ENCODE assay signal across 8 mouse cellular contexts in genomic region chr16:33934701-33935406, GRCm38 (mm10). TPM values are rescaled to one million over a fixed set of nuclear protein-coding genes. Genes with fewer than 3 reads are reported as not detected.
DNase-seq lines count a peak whose midpoint lies in the region; ATAC-seq and TF ChIP-seq lines count a peak whose summit lies in the region.

No protein-coding gene starts in this region.

- H3K4me3 ChIP-seq in liver, adult 2 months (ENCODE audit: insufficient read depth, low read depth, low read length), result no peak overlapping the region
- no peak overlapping the region for H3K4me3 ChIP-seq in liver, embryonic 12.5 days
- H3K4me3 ChIP-seq in forebrain, embryonic 15.5 days, result no peak overlapping the region
- no peak overlapping the region for H3K4me3 ChIP-seq in intestine, postnatal 0 days (ENCODE audit: low read depth, low read length)
- no peak overlapping the region for H3K4me3 ChIP-seq in limb, embryonic 13.5 days
- H3K4me3 ChIP-seq in stomach, embryonic 16.5 days (replicated peaks; ENCODE audit: low read length), result no peak overlapping the region

- H3K9ac ChIP-seq in liver, adult 2 months (ENCODE audit: low read depth, low read length), result 0 out of 2 replicates have a peak overlapping the region, but pooled peaks have one; percentile 46
- H3K9ac ChIP-seq in liver, embryonic 12.5 days, result no peak overlapping the region
- no peak overlapping the region for H3K9ac ChIP-seq in forebrain, embryonic 15.5 days (replicated peaks)
- H3K9ac ChIP-seq in intestine, postnatal 0 days (ENCODE audit: low read depth, low read length), result no peak overlapping the region
- 0 out of 2 replicates have a peak overlapping the region, but pooled peaks have one; percentile 15 for H3K9ac ChIP-seq in limb, embryonic 13.5 days
- peak overlapping the region; percentile 37; the same call in 1 of the 2 replicates for H3K9ac ChIP-seq in stomach, embryonic 16.5 days (ENCODE audit: low read length)

- peaks cover 7% of the 10 kb centered on the region; the same call in 1 of the 2 replicates for H3K79me2 ChIP-seq in liver, adult 2 months (ENCODE audit: control insufficient read depth, insufficient read depth, low read length)

- peak overlapping the region; percentile 44; the same call in 1 of the 2 replicates for H3K27ac ChIP-seq in liver, adult 2 months (replicated peaks; ENCODE audit: insufficient read depth, low read depth, low read length)
- no peak overlapping the region; the same call in 1 of the 2 replicates for H3K27ac ChIP-seq in liver, embryonic 12.5 days
- H3K27ac ChIP-seq in forebrain, embryonic 15.5 days (replicated peaks), result peak overlapping the region; percentile 77
- H3K27ac ChIP-seq in intestine, postnatal 0 days (ENCODE audit: low read depth, low read length), result peak overlapping the region; percentile 54; the same call in 1 of the 2 replicates
- peak overlapping the region; percentile 88 for H3K27ac ChIP-seq in limb, embryonic 13.5 days
- H3K27ac ChIP-seq in stomach, embryonic 16.5 days (ENCODE audit: low read length), result peak overlapping the region; percentile 75

- no peaks in the 10 kb centered on the region for H3K9me3 ChIP-seq in liver, embryonic 12.5 days (replicated peaks)
- H3K9me3 ChIP-seq in forebrain, embryonic 15.5 days, result no peaks in the 10 kb centered on the region
- no peaks in the 10 kb centered on the region for H3K9me3 ChIP-seq in intestine, postnatal 0 days (ENCODE audit: control insufficient read depth)
- H3K9me3 ChIP-seq in limb, embryonic 13.5 days, result no peaks in the 10 kb centered on the region
- no peaks in the 10 kb centered on the region for H3K9me3 ChIP-seq in stomach, embryonic 16.5 days (replicated peaks; ENCODE audit: control insufficient read depth, low read length)

- peak; percentile 52 for DNase-seq in liver, adult 2 months (ENCODE audit: extremely low read depth, low read depth, low spot score)
- no peak for DNase-seq in adrenal gland, postnatal 25 days
- DNase-seq in c-Kit-positive CD71-positive TER-119-positive erythroid progenitor cells, embryonic 14.5 days (ENCODE audit: low spot score), result no peak

- WGBS in liver, adult 2 months, result 22% methylated on average over 5 of the region's 5 CpGs
- WGBS in liver, embryonic 12.5 days (ENCODE audit: insufficient replicate concordance), result 48% methylated on average over 5 of the region's 5 CpGs
- 28% methylated on average over 5 of the region's 5 CpGs for WGBS in forebrain, embryonic 15.5 days
- WGBS in intestine, postnatal 0 days, result 46% methylated on average over 5 of the region's 5 CpGs
- 46% methylated on average over 5 of the region's 5 CpGs for WGBS in limb, embryonic 13.5 days
- WGBS in stomach, embryonic 16.5 days, result 51% methylated on average over 5 of the region's 5 CpGs

- no peaks in the 10 kb centered on the region for H3K27me3 ChIP-seq in liver, adult 2 months (ENCODE audit: control insufficient read depth, insufficient read depth, low read length)
- H3K27me3 ChIP-seq in liver, embryonic 12.5 days (replicated peaks), result peaks cover 2% of the 10 kb centered on the region; the same call in 1 of the 2 replicates
- no peaks in the 10 kb centered on the region; the same call in 1 of the 2 replicates for H3K27me3 ChIP-seq in forebrain, embryonic 15.5 days
- H3K27me3 ChIP-seq in intestine, postnatal 0 days (replicated peaks; ENCODE audit: control insufficient read depth, insufficient read depth, low read length), result no peaks in the 10 kb centered on the region
- H3K27me3 ChIP-seq in limb, embryonic 13.5 days, result no peaks in the 10 kb centered on the region
- H3K27me3 ChIP-seq in stomach, embryonic 16.5 days (ENCODE audit: control insufficient read depth, insufficient read depth, low read length), result no peaks in the 10 kb centered on the region

- ATAC-seq in liver, embryonic 12.5 days, result no peak
- ATAC-seq in forebrain, embryonic 15.5 days (replicated peaks), result peak; percentile 88
- ATAC-seq in intestine, postnatal 0 days, result no peak
- peak; percentile 46; the same call in 1 of the 2 replicates for ATAC-seq in limb, embryonic 13.5 days (ENCODE audit: low FRiP score, low read depth)
- no peak; the same call in 1 of the 2 replicates for ATAC-seq in stomach, embryonic 16.5 days (ENCODE audit: insufficient read depth, low FRiP score)

- H3K4me2 ChIP-seq in liver, embryonic 12.5 days, result no peak overlapping the region
- H3K4me2 ChIP-seq in forebrain, embryonic 15.5 days (replicated peaks), result no peak overlapping the region
- no peak overlapping the region for H3K4me2 ChIP-seq in intestine, postnatal 0 days (replicated peaks; ENCODE audit: low read depth)
- no peak overlapping the region for H3K4me2 ChIP-seq in limb, embryonic 13.5 days (replicated peaks)
- no peak overlapping the region for H3K4me2 ChIP-seq in stomach, embryonic 16.5 days (ENCODE audit: low read depth, low read length)

- no peaks in the 10 kb centered on the region for H3K36me3 ChIP-seq in liver, adult 2 months (ENCODE audit: control insufficient read depth, insufficient read depth, low read length)
- H3K36me3 ChIP-seq in liver, embryonic 12.5 days, result no peaks in the 10 kb centered on the region
- H3K36me3 ChIP-seq in forebrain, embryonic 15.5 days, result no peaks in the 10 kb centered on the region
- H3K36me3 ChIP-seq in intestine, postnatal 0 days (ENCODE audit: control insufficient read depth, insufficient read depth), result no peaks in the 10 kb centered on the region
- peaks cover 7% of the 10 kb centered on the region; the same call in 1 of the 2 replicates for H3K36me3 ChIP-seq in limb, embryonic 13.5 days
- no peaks in the 10 kb centered on the region for H3K36me3 ChIP-seq in stomach, embryonic 16.5 days (ENCODE audit: control insufficient read depth, insufficient read depth, low read length)

- TF ChIP-seq POLR2A in liver, adult 2 months (IDR thresholded peaks at IDR 0.05; ENCODE audit: extremely low read depth, insufficient read depth, low read length), result no peak

- no peak for TF ChIP-seq CTCF in liver, adult 2 months (IDR thresholded peaks at IDR 0.05; ENCODE audit: low read depth, low read length)
- TF ChIP-seq CTCF in intestine, postnatal 0 days (IDR thresholded peaks at IDR 0.05; ENCODE audit: low read depth), result no peak

- peaks cover 32% of the 10 kb centered on the region for H3K4me1 ChIP-seq in liver, adult 2 months (ENCODE audit: control insufficient read depth, insufficient read depth, low read length)
- peaks cover 35% of the 10 kb centered on the region for H3K4me1 ChIP-seq in liver, embryonic 12.5 days
- peaks cover 26% of the 10 kb centered on the region for H3K4me1 ChIP-seq in forebrain, embryonic 15.5 days
- no peaks in the 10 kb centered on the region; the same call in none of the 2 replicates for H3K4me1 ChIP-seq in intestine, postnatal 0 days (replicated peaks; ENCODE audit: control insufficient read depth, insufficient read depth, low read length)
- H3K4me1 ChIP-seq in limb, embryonic 13.5 days, result peaks cover 61% of the 10 kb centered on the region
- peaks cover 58% of the 10 kb centered on the region for H3K4me1 ChIP-seq in stomach, embryonic 16.5 days (ENCODE audit: control insufficient read depth, insufficient read depth, low read length)

RNA-seq across cellular contexts. Expression of gene Umps, which starts 32.0 kb away (rescaled TPM):
- 25.4 and 26.5 TPM in 2 replicates for total RNA-seq in liver, adult 2 months (2014; rRNA removed)
- polyA plus RNA-seq in liver, adult 2 months (2012; rRNA removed), result 12.9 and 14.9 TPM in 2 replicates
- 66.6 and 68.0 TPM in 2 replicates for polyA plus RNA-seq in liver, embryonic 12.5 days (2016; fragmentation: Nextera tagmentation; extraction: Ambion mirVana)
- polyA plus RNA-seq in forebrain, embryonic 15.5 days (2015; fragmentation: Nextera tagmentation; extraction: Ambion mirVana), result 32.9 and 34.5 TPM in 2 replicates
- polyA plus RNA-seq in intestine, postnatal 0 days (2015; fragmentation: Nextera tagmentation; extraction: Ambion mirVana), result 12.4 and 13.1 TPM in 2 replicates
- 57.8 and 58.2 TPM in 2 replicates for polyA plus RNA-seq in limb, embryonic 13.5 days (2015; fragmentation: Nextera tagmentation; extraction: Ambion mirVana)
- 53.5 and 54.5 TPM in 2 replicates for polyA plus RNA-seq in stomach, embryonic 16.5 days (2015; fragmentation: Nextera tagmentation; extraction: Ambion mirVana)
- total RNA-seq in adrenal gland, postnatal 25 days (2021), result 48.2 and 55.5 TPM in 2 replicates

Comparison
In these comparisons a context has a peak if more than half of its experiments do, and no peak if none do; other contexts are left out.
1. H3K9ac ChIP-seq: peak in liver, adult 2 months (single experiment), limb, embryonic 13.5 days (single experiment) and stomach, embryonic 16.5 days (single experiment); none in liver, embryonic 12.5 days (single experiment), forebrain, embryonic 15.5 days (single experiment) and intestine, postnatal 0 days (single experiment).
2. ATAC-seq: peak in forebrain, embryonic 15.5 days (single experiment) and limb, embryonic 13.5 days (single experiment); none in liver, embryonic 12.5 days (single experiment), intestine, postnatal 0 days (single experiment) and stomach, embryonic 16.5 days (single experiment).